Mouse (Mus musculus) small intestine, adult 2 months (tissue): ENCODE results near the gene Oprm1.

Experiments used
- CTCF ChIP-seq: fragments of 200-500 bp; IDR thresholded peaks from 2 replicates; pipeline ENCODE4 v1.5.1; 2012; ENCODE audit warnings: low read depth, mild to moderate bottlenecking, control low read depth, inconsistent platforms, low read length, moderate library complexity, mixed read lengths; ENCODE audit not compliant: insufficient replicate concordance, insufficient read length; ENCODE audit errors: extremely low read depth
- POLR2A ChIP-seq: fragments of 200-500 bp; IDR thresholded peaks from 2 replicates; pipeline ENCODE4 v1.6.1; 2012; ENCODE audit warnings: low read depth, mild to moderate bottlenecking, control low read depth, inconsistent platforms, low read length, moderate library complexity

DNA sequence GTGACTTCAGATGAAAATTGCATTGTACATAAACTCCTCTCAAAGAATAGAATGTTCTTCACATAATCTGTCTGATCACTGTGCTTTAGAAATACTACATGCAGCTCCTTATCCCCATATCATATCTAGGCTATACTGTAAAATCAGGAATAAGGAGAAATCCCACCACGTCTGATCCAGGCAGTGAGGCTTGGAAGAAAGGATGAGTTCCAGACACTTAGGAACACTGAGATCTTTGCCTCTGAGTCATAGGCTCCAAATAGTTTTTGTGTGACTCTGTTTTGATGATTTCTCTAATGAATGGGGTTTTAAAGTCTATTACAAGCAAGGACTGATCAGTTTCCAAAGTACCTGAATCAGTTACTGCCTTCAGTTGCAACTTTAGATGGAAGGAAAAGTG, 83.9 kb downstream of the Oprm1 start:
- TF ChIP-seq CTCF = no peak
- TF ChIP-seq POLR2A = no peak
